12 mouse cellular contexts compared by ENCODE assay signal in the genomic region with DNA sequence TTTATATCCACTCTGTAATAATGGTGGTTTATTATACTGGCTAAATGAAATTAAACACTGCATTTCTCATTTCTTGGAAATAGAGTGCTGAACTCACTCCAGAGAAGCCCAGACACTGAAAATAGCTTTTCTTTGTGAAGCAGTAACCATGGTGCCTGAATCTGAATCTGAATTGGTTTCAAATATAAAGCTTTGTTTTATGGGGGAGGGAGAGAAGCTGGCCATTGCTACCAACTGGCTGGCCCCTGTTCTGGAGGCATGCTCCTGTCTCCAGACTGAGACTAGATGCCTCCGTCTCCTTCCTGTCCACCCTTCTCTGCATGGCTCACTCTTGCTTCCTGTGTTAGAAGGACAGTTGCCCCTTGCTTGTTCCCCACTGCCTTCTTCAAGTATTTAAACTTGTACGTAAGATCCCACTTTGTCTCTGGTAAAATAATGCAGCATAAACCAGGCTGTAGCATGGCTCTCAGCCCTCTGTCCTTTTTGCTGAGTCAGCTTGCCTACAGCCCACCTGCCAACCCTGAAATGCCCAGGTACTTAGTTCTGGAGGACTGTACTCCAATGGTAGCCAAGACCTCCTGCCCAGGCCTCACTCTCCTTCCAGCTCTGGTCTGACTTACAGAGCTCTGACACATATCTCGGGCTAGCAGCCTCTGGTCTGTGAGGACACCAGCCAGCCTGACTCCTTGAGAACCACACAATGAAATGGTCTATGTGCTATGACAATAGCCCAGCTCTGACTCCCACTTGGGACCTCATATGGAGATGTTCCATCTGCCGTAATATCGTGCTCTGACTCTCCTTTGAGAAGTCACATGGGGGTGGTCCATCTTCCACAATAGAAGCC. TPM values are rescaled to one million over a fixed set of nuclear protein-coding genes. Genes with fewer than 3 reads are reported as not detected.
A peak's percentile ranks its signal among the peaks of the same experiment; 100 is the strongest.
DNase-seq lines count a peak whose midpoint lies in the region; ATAC-seq lines count a peak whose summit lies in the region.
"Had no signal": no experiment of that assay in that cellular context is flagged by ENCODE, and none has a peak within 500 bp of the region (broad histone marks: within the 10 kb centered on the region; RNA-seq: fewer than 3 reads in every experiment).

No protein-coding gene starts in this region.

- H3K27me3 ChIP-seq in neural tube, embryonic 11.5 days (ENCODE audit: control insufficient read depth, insufficient read depth, low read length), result no peaks in the 10 kb centered on the region
- no peaks in the 10 kb centered on the region for H3K27me3 ChIP-seq in forebrain, embryonic 16.5 days (replicated peaks; ENCODE audit: control insufficient read depth, insufficient read depth, low read length)
- H3K27me3 ChIP-seq in midbrain, embryonic 10.5 days (ENCODE audit: low read depth, poor library complexity, severe bottlenecking), result no peaks in the 10 kb centered on the region
- H3K27me3 ChIP-seq: heart, embryonic 12.5 days had no signal

- no peaks in the 10 kb centered on the region; the same call in 1 of the 2 replicates for H3K36me3 ChIP-seq in neural tube, embryonic 11.5 days (ENCODE audit: control insufficient read depth, insufficient read depth, low read length)
- H3K36me3 ChIP-seq in forebrain, embryonic 16.5 days (ENCODE audit: control insufficient read depth, insufficient read depth), result no peaks in the 10 kb centered on the region; the same call in 1 of the 2 replicates
- peaks cover 29% of the 10 kb centered on the region for H3K36me3 ChIP-seq in midbrain, embryonic 10.5 days

- 62% methylated on average over 5 of the region's 5 CpGs for WGBS in neural tube, embryonic 11.5 days
- WGBS in forebrain, embryonic 16.5 days, result 49% methylated on average over 5 of the region's 5 CpGs
- 71% methylated on average over 5 of the region's 5 CpGs for WGBS in midbrain, embryonic 10.5 days

- H3K4me1 ChIP-seq in neural tube, embryonic 11.5 days (ENCODE audit: control insufficient read depth, insufficient read depth, low read length), result peaks cover 5% of the 10 kb centered on the region; the same call in 1 of the 2 replicates
- peaks cover 25% of the 10 kb centered on the region for H3K4me1 ChIP-seq in forebrain, embryonic 16.5 days (replicated peaks; ENCODE audit: control insufficient read depth, insufficient read depth, low read length)
- H3K4me1 ChIP-seq in midbrain, embryonic 10.5 days, result peaks cover 27% of the 10 kb centered on the region
- H3K4me1 ChIP-seq: heart, embryonic 12.5 days had no signal

- H3K9ac ChIP-seq in neural tube, embryonic 11.5 days (ENCODE audit: low read length), result no peak overlapping the region
- no peak overlapping the region for H3K9ac ChIP-seq in forebrain, embryonic 16.5 days (replicated peaks; ENCODE audit: low read depth, low read length)
- H3K9ac ChIP-seq: heart, embryonic 12.5 days; lung, embryonic 14.5 days had no signal

- no peaks in the 10 kb centered on the region for H3K9me3 ChIP-seq in neural tube, embryonic 11.5 days (ENCODE audit: control insufficient read depth, low read length)
- H3K9me3 ChIP-seq in forebrain, embryonic 16.5 days (ENCODE audit: control insufficient read depth, low read length), result no peaks in the 10 kb centered on the region
- no peaks in the 10 kb centered on the region for H3K9me3 ChIP-seq in midbrain, embryonic 10.5 days (replicated peaks)
- H3K9me3 ChIP-seq: G1E; heart, embryonic 12.5 days had no signal

- peak; percentile 35; the same call in 1 of the 2 replicates for ATAC-seq in neural tube, embryonic 11.5 days (ENCODE audit: insufficient read depth, low FRiP score, low TSS enrichment)
- peak; percentile 37 for ATAC-seq in forebrain, embryonic 16.5 days

- no peak overlapping the region for H3K27ac ChIP-seq in neural tube, embryonic 11.5 days (ENCODE audit: low read depth, low read length)
- H3K27ac ChIP-seq in forebrain, embryonic 16.5 days (ENCODE audit: low read length), result peak overlapping the region; percentile 70
- H3K27ac ChIP-seq in midbrain, embryonic 10.5 days (replicated peaks), result peak overlapping the region; percentile 83

- H3K4me2 ChIP-seq in neural tube, embryonic 11.5 days (ENCODE audit: low read depth), result no peak overlapping the region
- H3K4me2 ChIP-seq in forebrain, embryonic 16.5 days (ENCODE audit: low read length), result no peak overlapping the region
- H3K4me2 ChIP-seq: heart, embryonic 12.5 days; lung, embryonic 14.5 days had no signal

- DNase-seq in neural tube, embryonic 11.5 days (ENCODE audit: low spot score), result no peak
- DNase-seq in neural tube, embryonic 10.5 days (ENCODE audit: extremely low spot score, low spot score), result no peak
- peak; percentile 12 for DNase-seq in midbrain, embryonic 10.5 days (ENCODE audit: low spot score)
- DNase-seq in retina, embryonic 14.5 days (ENCODE audit: low spot score), result no peak
- DNase-seq in ovary, postnatal 36 days (ENCODE audit: low spot score), result no peak
- DNase-seq in cerebellum, postnatal 4 days (ENCODE audit: low spot score in 2 of 2), result no peak
- DNase-seq: kidney, adult 2 months; lung, embryonic 14.5 days; thymus, postnatal 14 days had no signal

- H3K4me3 ChIP-seq in neural tube, embryonic 11.5 days (ENCODE audit: low read depth, low read length), result no peak overlapping the region
- no peak overlapping the region for H3K4me3 ChIP-seq in forebrain, embryonic 16.5 days (replicated peaks; ENCODE audit: low read length)
- no peak overlapping the region for H3K4me3 ChIP-seq in midbrain, embryonic 10.5 days
- H3K4me3 ChIP-seq: heart, embryonic 12.5 days had no signal

RNA-seq across cellular contexts. Expression of a gene that starts 18.8 kb away (rescaled TPM):
- 1,025 and 1,092 TPM in 2 replicates for polyA plus RNA-seq in neural tube, embryonic 11.5 days (2014; fragmentation: Nextera tagmentation; extraction: Ambion mirVana)
- polyA plus RNA-seq in forebrain, embryonic 16.5 days (2015; fragmentation: Nextera tagmentation; extraction: Ambion mirVana), result 763 and 906 TPM in 2 replicates
- 584 and 607 TPM in 2 replicates for polyA plus RNA-seq in midbrain, embryonic 10.5 days (2016; fragmentation: Nextera tagmentation; extraction: Ambion mirVana)
